Mouse (Mus musculus) C2C12 (cell line): ENCODE data around the gene Tmem117.

Source experiments
- CTCF ChIP-seq: IDR thresholded peaks from one replicate; pipeline ENCODE4 v1.5.1; 2011; ENCODE audit not compliant: control insufficient read depth, insufficient read depth, insufficient read length
- USF1 ChIP-seq: IDR thresholded peaks from one replicate; pipeline ENCODE4 v1.6.1; 2011; ENCODE audit warnings: low read depth, mild to moderate bottlenecking, control low read depth, moderate library complexity

DNA sequence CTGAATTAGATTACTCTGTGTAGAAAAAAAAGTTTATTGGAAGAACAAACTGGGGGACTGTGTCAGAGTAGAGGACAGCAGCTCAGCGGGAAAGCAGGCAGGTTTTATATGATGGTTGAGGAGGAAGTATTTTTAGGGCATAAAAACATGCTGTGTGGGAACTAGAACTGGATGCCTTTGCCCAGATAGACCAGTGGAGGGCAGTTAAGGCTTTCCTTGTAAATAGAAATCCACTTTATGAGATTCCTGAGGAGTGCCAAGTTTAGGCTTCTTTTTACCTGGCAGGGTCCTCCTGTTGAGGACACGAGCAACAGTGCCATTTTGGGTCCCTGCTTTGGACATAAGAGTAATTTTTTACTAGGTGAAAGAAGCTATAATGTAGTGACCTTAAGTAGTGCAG, 218.5 kb downstream of the Tmem117 start:
- no peak for TF ChIP-seq CTCF
- no peak for TF ChIP-seq USF1
